ENCODE assay signal across 12 mouse cellular contexts in the genomic region with DNA sequence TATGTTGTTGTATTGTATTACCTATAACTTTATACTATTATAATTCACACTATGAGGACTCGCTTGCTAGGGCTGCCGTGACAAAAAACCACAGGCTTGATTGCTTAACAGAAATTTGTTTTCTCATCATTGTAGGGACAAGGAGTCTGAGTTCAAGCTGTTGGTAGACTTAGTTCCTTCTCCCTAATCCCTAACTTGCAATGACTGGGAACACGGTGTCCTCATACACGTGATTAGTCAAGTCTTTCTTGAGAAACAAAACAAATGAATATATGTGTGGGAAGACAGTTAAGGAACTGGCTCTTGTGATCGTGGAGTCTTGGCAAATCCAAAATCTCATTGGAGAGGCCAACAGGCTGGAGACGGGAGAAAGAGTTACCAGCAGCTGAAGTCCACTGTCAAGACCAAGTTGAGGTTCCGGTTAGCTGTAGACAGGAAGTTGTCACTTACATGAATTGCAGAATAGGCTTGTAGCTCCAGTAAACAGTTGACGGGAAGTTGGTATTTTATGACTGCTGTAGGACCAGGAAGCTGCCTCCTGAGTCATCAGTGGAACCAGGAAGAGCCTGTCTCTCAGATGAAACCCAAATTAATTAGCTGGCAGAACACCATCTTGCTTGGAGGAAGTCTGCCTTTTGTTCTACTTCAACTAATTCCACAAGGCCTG.
A peak's percentile ranks its signal among the peaks of the same experiment; 100 is the strongest.
DNase-seq lines count a peak whose midpoint lies in the region; ATAC-seq and TF ChIP-seq lines count a peak whose summit lies in the region.
"Had no signal": no experiment of that assay in that cellular context is flagged by ENCODE, and none has a peak within 500 bp of the region (broad histone marks: within the 10 kb centered on the region; RNA-seq: fewer than 3 reads in every experiment).

No protein-coding gene starts in this region.

- H3K4me3 ChIP-seq in embryonic facial prominence, embryonic 14.5 days (ENCODE audit: low read depth, low read length) = no peak overlapping the region
- no peak overlapping the region for H3K4me3 ChIP-seq in embryonic facial prominence, embryonic 10.5 days
- no peak overlapping the region for H3K4me3 ChIP-seq in liver, postnatal 0 days (ENCODE audit: low read depth, low read length)
- no peak overlapping the region for H3K4me3 ChIP-seq in liver, embryonic 12.5 days
- H3K4me3 ChIP-seq in stomach, embryonic 16.5 days (replicated peaks; ENCODE audit: low read length) = no peak overlapping the region
- H3K4me3 ChIP-seq in midbrain, postnatal 0 days (ENCODE audit: low read depth, low read length) = no peak overlapping the region
- H3K4me3 ChIP-seq: forebrain, embryonic 12.5 days; left cerebral cortex, adult 2 months; midbrain, embryonic 10.5 days had no signal

- H3K9ac ChIP-seq in embryonic facial prominence, embryonic 14.5 days (ENCODE audit: low read depth, low read length) = no peak overlapping the region
- H3K9ac ChIP-seq in liver, postnatal 0 days (replicated peaks) = no peak overlapping the region
- no peak overlapping the region for H3K9ac ChIP-seq in liver, embryonic 12.5 days
- H3K9ac ChIP-seq in stomach, embryonic 16.5 days (ENCODE audit: low read length) = no peak overlapping the region
- no peak overlapping the region for H3K9ac ChIP-seq in midbrain, postnatal 0 days (replicated peaks; ENCODE audit: low read length, poor library complexity, severe bottlenecking)
- H3K9ac ChIP-seq: forebrain, embryonic 12.5 days had no signal

- 91% methylated on average over 8 of the region's 8 CpGs for WGBS in embryonic facial prominence, embryonic 14.5 days
- 89% methylated on average over 8 of the region's 8 CpGs for WGBS in embryonic facial prominence, embryonic 10.5 days
- 57% methylated on average over 8 of the region's 8 CpGs for WGBS in liver, postnatal 0 days (ENCODE audit: insufficient replicate concordance)
- 59% methylated on average over 8 of the region's 8 CpGs for WGBS in liver, embryonic 12.5 days (ENCODE audit: insufficient replicate concordance)
- WGBS in stomach, embryonic 16.5 days = 75% methylated on average over 8 of the region's 8 CpGs
- 95% methylated on average over 8 of the region's 8 CpGs for WGBS in midbrain, postnatal 0 days

- TF ChIP-seq EP300 in liver, postnatal 0 days (IDR thresholded peaks at IDR 0.05; ENCODE audit: low read depth) = peak; percentile 49

- H3K4me1 ChIP-seq in embryonic facial prominence, embryonic 14.5 days (ENCODE audit: control insufficient read depth, insufficient read depth, low read length) = no peaks in the 10 kb centered on the region
- no peaks in the 10 kb centered on the region for H3K4me1 ChIP-seq in embryonic facial prominence, embryonic 10.5 days
- no peaks in the 10 kb centered on the region; the same call in 1 of the 2 replicates for H3K4me1 ChIP-seq in liver, postnatal 0 days (ENCODE audit: insufficient read depth)
- no peaks in the 10 kb centered on the region for H3K4me1 ChIP-seq in liver, embryonic 12.5 days
- H3K4me1 ChIP-seq in stomach, embryonic 16.5 days (ENCODE audit: control insufficient read depth, insufficient read depth, low read length) = no peaks in the 10 kb centered on the region
- H3K4me1 ChIP-seq in midbrain, postnatal 0 days (ENCODE audit: insufficient read depth, low read length) = no peaks in the 10 kb centered on the region; the same call in 1 of the 2 replicates
- H3K4me1 ChIP-seq: forebrain, embryonic 12.5 days had no signal

- DNase-seq in embryonic facial prominence, embryonic 14.5 days (ENCODE audit: low spot score) = peak; percentile 34
- DNase-seq in embryonic facial prominence, embryonic 10.5 days (ENCODE audit: low spot score) = no peak
- DNase-seq in liver, postnatal 0 days = no peak
- peak; percentile 12 to 62 for DNase-seq in kidney, postnatal 36 days
- no peak for DNase-seq in left cerebral cortex, adult 18-20 months (ENCODE audit: low spot score in 2 of 2)
- DNase-seq in midbrain, postnatal 0 days (ENCODE audit: low spot score) = no peak
- DNase-seq: adrenal gland, postnatal 25 days had no signal

- H3K27me3 ChIP-seq in embryonic facial prominence, embryonic 14.5 days (replicated peaks; ENCODE audit: control insufficient read depth, insufficient read depth, low read length) = no peaks in the 10 kb centered on the region
- no peaks in the 10 kb centered on the region for H3K27me3 ChIP-seq in embryonic facial prominence, embryonic 10.5 days (replicated peaks; ENCODE audit: low read depth, poor library complexity, severe bottlenecking)
- H3K27me3 ChIP-seq in liver, postnatal 0 days (ENCODE audit: insufficient read depth, low read length) = no peaks in the 10 kb centered on the region
- H3K27me3 ChIP-seq in liver, embryonic 12.5 days (replicated peaks) = no peaks in the 10 kb centered on the region
- no peaks in the 10 kb centered on the region for H3K27me3 ChIP-seq in stomach, embryonic 16.5 days (ENCODE audit: control insufficient read depth, insufficient read depth, low read length)
- H3K27me3 ChIP-seq in midbrain, postnatal 0 days (ENCODE audit: insufficient read depth, low read length) = no peaks in the 10 kb centered on the region
- H3K27me3 ChIP-seq: forebrain, embryonic 12.5 days had no signal

- no peak overlapping the region for H3K27ac ChIP-seq in embryonic facial prominence, embryonic 14.5 days (replicated peaks; ENCODE audit: low read depth, low read length)
- no peak overlapping the region for H3K27ac ChIP-seq in embryonic facial prominence, embryonic 10.5 days (replicated peaks)
- peak overlapping the region; percentile 40; the same call in 1 of the 2 replicates for H3K27ac ChIP-seq in liver, postnatal 0 days (ENCODE audit: low read depth)
- no peak overlapping the region for H3K27ac ChIP-seq in liver, embryonic 12.5 days
- H3K27ac ChIP-seq in stomach, embryonic 16.5 days (ENCODE audit: low read length) = peak overlapping the region; percentile 64
- no peak overlapping the region for H3K27ac ChIP-seq in midbrain, postnatal 0 days (ENCODE audit: low read depth, low read length)
- H3K27ac ChIP-seq: forebrain, embryonic 12.5 days; left cerebral cortex, adult 2 months; midbrain, embryonic 10.5 days had no signal

- ATAC-seq in embryonic facial prominence, embryonic 14.5 days (ENCODE audit: low read depth) = no peak
- ATAC-seq in liver, postnatal 0 days = peak; percentile 76
- ATAC-seq in liver, embryonic 12.5 days = no peak
- ATAC-seq in stomach, embryonic 16.5 days (ENCODE audit: insufficient read depth, low FRiP score) = no peak
- no peak for ATAC-seq in midbrain, postnatal 0 days (ENCODE audit: low FRiP score)

- H3K36me3 ChIP-seq in embryonic facial prominence, embryonic 14.5 days (ENCODE audit: control insufficient read depth, insufficient read depth, low read length) = no peaks in the 10 kb centered on the region
- H3K36me3 ChIP-seq in embryonic facial prominence, embryonic 10.5 days (replicated peaks) = no peaks in the 10 kb centered on the region
- H3K36me3 ChIP-seq in liver, postnatal 0 days (replicated peaks; ENCODE audit: insufficient read depth, low read length) = no peaks in the 10 kb centered on the region
- no peaks in the 10 kb centered on the region for H3K36me3 ChIP-seq in liver, embryonic 12.5 days
- no peaks in the 10 kb centered on the region for H3K36me3 ChIP-seq in stomach, embryonic 16.5 days (ENCODE audit: control insufficient read depth, insufficient read depth, low read length)
- no peaks in the 10 kb centered on the region for H3K36me3 ChIP-seq in midbrain, postnatal 0 days (ENCODE audit: insufficient read depth, low read length)
- H3K36me3 ChIP-seq: forebrain, embryonic 12.5 days; midbrain, embryonic 10.5 days had no signal

- TF ChIP-seq CTCF in liver, postnatal 0 days (IDR thresholded peaks at IDR 0.05; ENCODE audit: low read depth) = no peak
- TF ChIP-seq CTCF in midbrain, postnatal 0 days (IDR thresholded peaks at IDR 0.05) = no peak

- H3K9me3 ChIP-seq in embryonic facial prominence, embryonic 14.5 days (ENCODE audit: control insufficient read depth, low read length) = no peaks in the 10 kb centered on the region
- no peaks in the 10 kb centered on the region for H3K9me3 ChIP-seq in embryonic facial prominence, embryonic 10.5 days
- H3K9me3 ChIP-seq in liver, postnatal 0 days (ENCODE audit: low read length) = no peaks in the 10 kb centered on the region
- no peaks in the 10 kb centered on the region for H3K9me3 ChIP-seq in liver, embryonic 12.5 days (replicated peaks)
- H3K9me3 ChIP-seq in stomach, embryonic 16.5 days (replicated peaks; ENCODE audit: control insufficient read depth, low read length) = no peaks in the 10 kb centered on the region
- H3K9me3 ChIP-seq in midbrain, postnatal 0 days (ENCODE audit: low read length) = no peaks in the 10 kb centered on the region
- H3K9me3 ChIP-seq: forebrain, embryonic 12.5 days; midbrain, embryonic 10.5 days had no signal

- H3K4me2 ChIP-seq in embryonic facial prominence, embryonic 14.5 days (ENCODE audit: low read depth, low read length) = no peak overlapping the region
- no peak overlapping the region for H3K4me2 ChIP-seq in liver, postnatal 0 days (ENCODE audit: low read depth, low read length)
- H3K4me2 ChIP-seq in liver, embryonic 12.5 days = no peak overlapping the region
- H3K4me2 ChIP-seq in stomach, embryonic 16.5 days (ENCODE audit: low read depth, low read length) = no peak overlapping the region
- no peak overlapping the region for H3K4me2 ChIP-seq in midbrain, postnatal 0 days (ENCODE audit: low read depth, low read length, poor library complexity, severe bottlenecking)
- H3K4me2 ChIP-seq: forebrain, embryonic 12.5 days had no signal

Comparison
In these comparisons a context has a peak if more than half of its experiments do, and no peak if none do; other contexts are left out.
1. DNase-seq: peak in embryonic facial prominence, embryonic 14.5 days (single experiment) and kidney, postnatal 36 days (2 of 2); none in embryonic facial prominence, embryonic 10.5 days (single experiment), liver, postnatal 0 days (single experiment), left cerebral cortex, adult 18-20 months (0 of 2) and midbrain, postnatal 0 days (single experiment).
2. H3K27ac ChIP-seq: peak in liver, postnatal 0 days (single experiment) and stomach, embryonic 16.5 days (single experiment); none in embryonic facial prominence, embryonic 14.5 days (single experiment), embryonic facial prominence, embryonic 10.5 days (single experiment), liver, embryonic 12.5 days (single experiment) and midbrain, postnatal 0 days (single experiment).